Mouse (Mus musculus) hindbrain, embryonic 12.5 days (tissue): ENCODE measurements around the gene Cyp21a1. TPM values are rescaled to one million over a fixed set of nuclear protein-coding genes. Genes with fewer than 3 reads are reported as not detected.
"Not testable (repeated sequence)": the region's sequence is repeated elsewhere in the genome, so short reads cannot be mapped to it uniquely, and the experiment has no call there.

ENCODE experiments used
- ATAC-seq: fragments of 200-750 bp; cut with Nextera tagmentation; 2 replicates; pipeline ENCODE4 v1.8.0; 2017; ENCODE audit warnings: moderate TSS enrichment; ENCODE audit not compliant: low FRiP score
- H3K27ac ChIP-seq: fragments of 300-500 bp; sonication (generic); 2 replicates; pipeline ENCODE4 v1.5.1; 2016; ENCODE audit warnings: mild to moderate bottlenecking
- H3K27me3 ChIP-seq: fragments of 300-500 bp; sonication (generic); 2 replicates; pipeline ENCODE4 v1.6.1; 2016; ENCODE audit warnings: mild to moderate bottlenecking
- H3K36me3 ChIP-seq: fragments of 300-500 bp; sonication (generic); 2 replicates; pipeline ENCODE4 v1.6.1; 2016; ENCODE audit warnings: mild to moderate bottlenecking
- H3K4me1 ChIP-seq: fragments of 300-500 bp; sonication (generic); 2 replicates; pipeline ENCODE4 v1.6.1; 2016
- H3K4me2 ChIP-seq: fragments of 300-500 bp; sonication (generic); replicated peaks from 2 replicates; pipeline ENCODE4 v1.6.1; 2016; ENCODE audit warnings: mild to moderate bottlenecking
- H3K4me3 ChIP-seq: fragments of 300-500 bp; sonication (generic); 2 replicates; pipeline ENCODE4 v1.5.1; 2016; ENCODE audit warnings: mild to moderate bottlenecking
- H3K9ac ChIP-seq: fragments of 300-500 bp; sonication (generic); 2 replicates; pipeline ENCODE4 v1.6.1; 2016; ENCODE audit warnings: mild to moderate bottlenecking, moderate library complexity
- H3K9me3 ChIP-seq: fragments of 300-500 bp; sonication (generic); replicated peaks from 2 replicates; pipeline ENCODE4 v1.6.1; 2016; ENCODE audit warnings: mild to moderate bottlenecking
- WGBS: fragments of 180-500 bp; shearing (Covaris S2); methylation state at CpG from one replicate; pipeline ENCODE4 v1.1.7; 2016; 5-methylcytosine and 5-hydroxymethylcytosine counted together
- polyA plus RNA-seq: library from polyadenylated mRNA; unstranded; fragments of >200 nt; fragmentation: Nextera tagmentation; extraction: Ambion mirVana; gene quantifications from 2 replicates; pipeline ENCODE4 v1.2.1, GENCODE M21; 2016

Cyp21a1 gene
- polyA plus RNA-seq, 1 experiment from 2014 or later, result not detected

DNA sequence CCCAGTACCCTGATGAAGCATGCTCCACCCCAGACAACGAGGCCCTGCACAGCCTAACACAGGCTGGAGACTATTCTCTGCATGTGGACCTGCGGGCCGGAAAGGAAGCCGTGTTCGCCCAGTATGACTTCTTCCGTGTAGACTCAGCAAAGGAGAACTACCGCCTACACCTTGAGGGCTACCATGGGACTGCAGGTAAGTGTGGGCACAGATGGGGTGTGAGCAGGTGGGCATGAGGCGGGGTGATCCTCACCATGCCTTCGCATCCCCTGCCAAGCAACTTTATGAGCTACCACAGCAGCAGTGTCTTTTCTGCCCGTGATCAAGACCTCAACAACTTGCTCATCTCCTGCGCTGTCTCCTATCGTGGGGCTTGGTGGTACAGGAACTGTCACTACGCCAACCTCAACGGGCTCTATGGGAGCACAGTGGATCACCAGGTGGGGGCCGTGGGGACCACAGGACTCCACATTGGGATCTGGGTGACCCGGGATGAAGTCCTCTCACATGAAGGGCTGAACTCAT lies 3.5 kb downstream of the Cyp21a1 start:
- H3K27me3 ChIP-seq, H3K4me2 ChIP-seq, H3K36me3 ChIP-seq, H3K4me1 ChIP-seq, H3K9me3 ChIP-seq, H3K27ac ChIP-seq, ATAC-seq, H3K9ac ChIP-seq, H3K4me3 ChIP-seq: not testable (repeated sequence)
- WGBS, result 92% methylated on average over 16 of the region's 16 CpGs

DNA sequence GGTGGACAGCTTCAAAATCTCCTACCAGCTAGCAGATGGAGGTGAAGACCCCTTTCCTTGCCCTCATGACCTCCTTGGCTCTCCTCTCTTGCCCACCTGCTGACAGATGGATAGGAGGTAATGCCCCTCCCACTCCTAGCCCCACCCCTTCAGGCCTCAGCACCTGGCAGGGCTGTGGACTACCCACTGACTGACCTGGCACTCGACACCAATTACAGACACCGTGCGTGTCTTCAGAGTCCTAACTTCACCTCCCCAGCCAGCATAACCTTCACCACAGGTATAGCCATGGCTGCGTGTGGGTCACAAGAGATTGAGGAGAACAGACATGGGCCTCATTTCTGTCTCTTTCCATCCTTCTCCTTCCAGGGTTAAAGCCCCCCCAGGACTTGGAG lies 4.8 kb downstream of the Cyp21a1 start:
- H3K9me3 ChIP-seq, result no peaks in the 10 kb centered on the region
- no peak for ATAC-seq
- H3K4me2 ChIP-seq, result no peak overlapping the region
- no peaks in the 10 kb centered on the region for H3K36me3 ChIP-seq
- no peaks in the 10 kb centered on the region for H3K4me1 ChIP-seq
- no peaks in the 10 kb centered on the region for H3K27me3 ChIP-seq
- WGBS, result 90% methylated on average over 4 of the region's 4 CpGs
- no peak overlapping the region for H3K27ac ChIP-seq
- no peak overlapping the region for H3K9ac ChIP-seq
- no peak overlapping the region for H3K4me3 ChIP-seq

DNA sequence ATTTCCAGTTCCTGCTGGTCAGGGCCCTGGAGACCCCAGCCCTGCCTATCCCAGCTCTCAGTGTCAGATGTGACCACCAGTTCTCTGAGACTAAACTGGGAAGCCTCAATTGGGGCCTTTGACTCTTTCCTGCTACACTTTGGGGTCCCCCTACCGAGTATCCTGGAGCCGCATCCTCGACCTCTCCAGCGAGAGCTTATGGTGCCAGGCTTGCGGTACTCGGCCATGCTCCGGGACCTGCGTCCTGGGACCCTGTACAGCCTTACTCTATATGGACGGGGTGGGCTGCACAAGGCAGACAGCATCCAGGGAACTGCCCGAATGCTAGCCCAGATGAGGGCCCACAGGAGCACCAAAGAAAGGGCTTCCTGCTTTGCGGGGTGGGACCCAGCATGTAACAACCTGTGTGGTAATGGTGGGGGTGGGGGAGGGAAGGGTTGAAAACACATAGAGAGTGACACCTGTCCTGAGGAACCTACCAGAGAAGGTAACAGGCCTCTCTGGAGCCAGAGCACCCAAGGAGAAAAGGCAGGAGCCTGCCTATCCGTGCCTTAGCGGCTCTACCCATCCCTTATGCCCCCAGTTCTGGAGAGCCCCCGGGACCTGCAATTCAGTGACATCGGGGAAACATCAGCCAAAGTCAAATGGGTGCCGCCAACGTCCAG lies 5.4 kb downstream of the Cyp21a1 start:
- WGBS, result 94% methylated on average over 17 of the region's 17 CpGs
- Histone ChIP-seq H3K36me3 (no peaks in the 10 kb centered on the region), H3K4me3 (no peak overlapping the region), H3K4me2 (no peak overlapping the region), H3K9me3 (no peaks in the 10 kb centered on the region), H3K27me3 (no peaks in the 10 kb centered on the region), H3K4me1 (no peaks in the 10 kb centered on the region), H3K9ac (no peak overlapping the region), H3K27ac (no peak overlapping the region)
- no peak for ATAC-seq

GRCm38 (mm10) chr17:34798071-34798470 lies 6.3 kb downstream of the Cyp21a1 start:
- H3K27ac ChIP-seq, ATAC-seq, H3K9me3 ChIP-seq, H3K27me3 ChIP-seq, H3K9ac ChIP-seq, H3K4me1 ChIP-seq, H3K4me3 ChIP-seq, H3K36me3 ChIP-seq, H3K4me2 ChIP-seq: not testable (repeated sequence)
- WGBS, result 84% methylated on average over 7 of the region's 7 CpGs

- not testable (repeated sequence) for H3K4me3 ChIP-seq, H3K27ac ChIP-seq, H3K27me3 ChIP-seq, H3K4me1 ChIP-seq, H3K9ac ChIP-seq, H3K4me2 ChIP-seq, H3K9me3 ChIP-seq, H3K36me3 ChIP-seq, ATAC-seq
- 89% methylated on average over 10 of the region's 10 CpGs for WGBS
Observed at GRCm38 (mm10) chr17:34797211-34797995, 7.0 kb downstream of the Cyp21a1 start.

DNA sequence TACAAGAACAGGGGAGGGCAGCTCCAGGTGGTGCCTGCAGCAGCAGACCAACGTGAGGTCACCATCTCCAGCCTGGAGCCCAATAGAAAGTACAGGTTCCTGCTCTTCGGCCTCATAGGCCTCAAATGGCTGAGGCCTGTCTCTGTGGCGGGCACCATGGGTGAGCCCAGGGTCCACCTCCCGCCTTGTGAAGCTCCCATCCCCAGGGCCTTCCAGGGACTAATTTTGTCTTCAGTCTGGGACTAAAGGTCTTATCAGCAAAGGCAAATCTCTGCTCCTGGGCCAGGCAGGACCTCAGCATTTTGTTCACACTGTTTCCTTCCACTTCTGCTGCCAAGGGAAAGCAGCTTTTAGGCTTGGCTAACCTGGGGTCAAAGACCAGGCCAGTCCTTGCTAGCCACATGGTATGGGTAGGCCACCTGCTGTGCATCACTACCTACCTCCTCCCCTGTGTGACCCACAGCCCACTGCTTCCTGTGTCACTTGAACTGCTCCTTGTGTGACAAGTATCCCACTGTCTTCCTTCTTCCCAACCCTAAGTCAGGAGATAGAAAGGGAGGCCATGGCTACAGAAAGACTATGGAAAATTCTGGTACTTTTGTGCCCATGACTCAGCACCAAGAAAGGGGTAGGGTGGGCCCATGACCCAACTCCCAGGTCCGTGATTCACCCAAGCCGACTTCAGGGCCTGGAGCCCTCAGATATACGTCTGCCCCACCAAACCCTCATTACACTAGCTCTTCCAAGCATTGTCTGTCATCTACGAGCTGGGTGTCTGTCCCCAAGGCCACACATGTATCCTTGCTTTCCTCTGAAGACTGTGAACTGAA lies 7.8 kb downstream of the Cyp21a1 start:
- no peak overlapping the region for H3K4me2 ChIP-seq
- ATAC-seq, result no peak
- no peak overlapping the region for H3K9ac ChIP-seq
- no peak overlapping the region for H3K27ac ChIP-seq
- H3K4me3 ChIP-seq, result no peak overlapping the region
- H3K27me3 ChIP-seq, result no peaks in the 10 kb centered on the region
- no peaks in the 10 kb centered on the region for H3K36me3 ChIP-seq
- H3K4me1 ChIP-seq, result no peaks in the 10 kb centered on the region
- no peaks in the 10 kb centered on the region for H3K9me3 ChIP-seq
- WGBS, result 84% methylated on average over 8 of the region's 8 CpGs

- Histone ChIP-seq H3K4me2 (no peak overlapping the region), H3K36me3 (no peaks in the 10 kb centered on the region), H3K27ac (no peak overlapping the region), H3K9me3 (no peaks in the 10 kb centered on the region), H3K4me3 (no peak overlapping the region), H3K9ac (no peak overlapping the region), H3K4me1 (no peaks in the 10 kb centered on the region), H3K27me3 (no peaks in the 10 kb centered on the region)
- ATAC-seq, result no peak
- WGBS, result 68% methylated on average over 9 of the region's 9 CpGs
Observed at GRCm38 (mm10) chr17:34795633-34796032, 8.7 kb downstream of the Cyp21a1 start.

DNA sequence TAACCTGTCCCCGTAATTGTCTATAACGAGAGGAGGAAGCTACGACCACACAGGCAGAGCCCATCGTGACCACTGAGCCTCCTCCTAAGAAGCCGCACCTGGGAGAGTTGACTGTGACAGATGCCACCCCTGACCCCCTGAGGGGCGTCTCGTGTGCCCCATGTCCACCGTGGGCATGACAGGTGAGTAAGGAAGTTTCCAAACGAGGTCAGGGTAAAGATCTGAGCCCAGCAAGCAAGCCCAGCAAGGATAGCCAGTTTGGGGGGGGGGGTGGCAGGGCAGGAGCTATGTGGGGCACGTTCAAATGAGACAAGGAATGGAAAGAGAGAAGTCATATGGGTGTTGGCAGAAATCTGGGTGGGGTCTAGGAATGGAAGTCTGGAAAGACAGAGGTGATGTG lies 9.3 kb downstream of the Cyp21a1 start:
- Histone ChIP-seq H3K27ac (no peak overlapping the region), H3K4me2 (no peak overlapping the region), H3K4me1 (no peaks in the 10 kb centered on the region), H3K9me3 (no peaks in the 10 kb centered on the region; the same call in 1 of the 2 replicates), H3K27me3 (no peaks in the 10 kb centered on the region), H3K36me3 (no peaks in the 10 kb centered on the region), H3K9ac (no peak overlapping the region), H3K4me3 (no peak overlapping the region)
- 89% methylated on average over 10 of the region's 10 CpGs for WGBS
- ATAC-seq, result no peak

DNA sequence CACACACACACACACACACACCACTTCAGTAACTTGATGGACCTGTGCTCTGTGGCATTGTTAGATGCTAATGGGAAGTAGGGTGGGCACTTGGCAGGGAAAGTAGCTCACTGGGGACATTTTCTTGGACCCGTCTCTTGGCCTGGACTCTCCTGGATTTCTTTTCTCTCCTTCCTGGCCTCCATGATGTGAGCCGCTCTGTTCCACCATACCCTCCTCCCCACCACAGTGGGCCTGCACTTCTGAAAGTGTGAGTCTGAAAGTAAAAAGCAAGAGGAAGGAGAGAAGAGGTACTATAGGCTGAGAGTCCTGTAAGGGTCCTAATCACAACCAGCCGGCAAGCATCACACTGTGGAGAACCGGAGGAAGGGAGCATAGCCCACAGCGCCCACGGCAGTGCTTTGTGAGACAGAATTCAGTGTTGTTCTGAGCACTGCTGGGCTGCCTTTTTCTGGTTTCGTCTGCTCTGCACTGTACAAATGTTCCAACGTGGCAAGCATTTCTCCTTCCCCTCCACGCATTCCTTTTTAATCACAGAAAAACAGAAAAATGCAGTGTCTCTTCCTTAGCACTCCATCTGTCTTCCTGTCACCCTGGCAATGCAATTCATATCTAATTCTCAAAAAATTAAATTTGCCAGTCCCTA lies 26.6 kb downstream of the Cyp21a1 start:
- H3K4me2 ChIP-seq, result no peak overlapping the region
- H3K4me1 ChIP-seq, result no peaks in the 10 kb centered on the region
- no peak overlapping the region for H3K4me3 ChIP-seq
- peaks cover 18% of the 10 kb centered on the region for H3K9me3 ChIP-seq
- H3K36me3 ChIP-seq, result no peaks in the 10 kb centered on the region
- no peak overlapping the region for H3K9ac ChIP-seq
- H3K27me3 ChIP-seq, result no peaks in the 10 kb centered on the region
- H3K27ac ChIP-seq, result no peak overlapping the region
- ATAC-seq, result no peak
- WGBS, result 79% methylated on average over 8 of the region's 9 CpGs

GRCm38 (mm10) chr17:34761471-34761870 lies 42.9 kb downstream of the Cyp21a1 start:
- Histone ChIP-seq H3K4me1 (no peaks in the 10 kb centered on the region), H3K36me3 (no peaks in the 10 kb centered on the region), H3K4me3 (no peak overlapping the region), H3K27me3 (no peaks in the 10 kb centered on the region), H3K4me2 (no peak overlapping the region), H3K9ac (no peak overlapping the region), H3K9me3 (no peaks in the 10 kb centered on the region), H3K27ac (no peak overlapping the region)
- ATAC-seq, result no peak
- WGBS, result 82% methylated on average over 3 of the region's 3 CpGs
